Comparison of ENCODE assay signal across 10 mouse cellular contexts in genomic region chr8:90849462-90850050, GRCm38 (mm10). TPM values are rescaled to one million over a fixed set of nuclear protein-coding genes. Genes with fewer than 3 reads are reported as not detected.
DNase-seq lines count a peak whose midpoint lies in the region; ATAC-seq lines count a peak whose summit lies in the region.
"Had no signal": no experiment of that assay in that cellular context is flagged by ENCODE, and none has a peak within 500 bp of the region (broad histone marks: within the 10 kb centered on the region; RNA-seq: fewer than 3 reads in every experiment).

No protein-coding gene starts in this region.

- peaks cover 21% of the 10 kb centered on the region for H3K4me1 ChIP-seq in forebrain, embryonic 16.5 days (replicated peaks; ENCODE audit: control insufficient read depth, insufficient read depth, low read length)
- peaks cover 20% of the 10 kb centered on the region for H3K4me1 ChIP-seq in limb, embryonic 10.5 days

- peak; percentile 57; the same call in 1 of the 2 replicates for ATAC-seq in forebrain, embryonic 16.5 days

- H3K4me3 ChIP-seq in forebrain, embryonic 16.5 days (replicated peaks; ENCODE audit: low read length) = no peak overlapping the region
- H3K4me3 ChIP-seq in limb, embryonic 10.5 days = no peak overlapping the region

- intact Hi-C loops in heart, postnatal 14 days (cut with DNase I) = no loop called here
- intact Hi-C loops in heart, postnatal 10 days (cut with DNase I) = no loop called here

- no peaks in the 10 kb centered on the region for H3K9me3 ChIP-seq in forebrain, embryonic 16.5 days (ENCODE audit: control insufficient read depth, low read length)
- no peaks in the 10 kb centered on the region for H3K9me3 ChIP-seq in limb, embryonic 10.5 days (replicated peaks)

- peak overlapping the region; percentile 48 for H3K27ac ChIP-seq in forebrain, embryonic 16.5 days (ENCODE audit: low read length)
- H3K27ac ChIP-seq in limb, embryonic 10.5 days = peak overlapping the region; percentile 71
- H3K27ac ChIP-seq: liver, embryonic 14.5 days had no signal

- no peaks in the 10 kb centered on the region for H3K27me3 ChIP-seq in forebrain, embryonic 16.5 days (replicated peaks; ENCODE audit: control insufficient read depth, insufficient read depth, low read length)
- no peaks in the 10 kb centered on the region for H3K27me3 ChIP-seq in limb, embryonic 10.5 days (ENCODE audit: low read depth, poor library complexity, severe bottlenecking)

- H3K4me2 ChIP-seq in forebrain, embryonic 16.5 days (ENCODE audit: low read length) = no peak overlapping the region

- WGBS in forebrain, embryonic 16.5 days = 45% methylated on average over 11 of the region's 11 CpGs
- WGBS in limb, embryonic 10.5 days = 59% methylated on average over 11 of the region's 11 CpGs

- H3K9ac ChIP-seq in forebrain, embryonic 16.5 days (replicated peaks; ENCODE audit: low read depth, low read length) = 0 out of 2 replicates have a peak overlapping the region, but pooled peaks have one; percentile 18
- H3K9ac ChIP-seq: liver, embryonic 14.5 days had no signal

- peak; percentile 40 for DNase-seq in layer of hippocampus, adult 11-12 months (ENCODE audit: low spot score)
- DNase-seq in layer of hippocampus, postnatal 14 days (ENCODE audit: low spot score in 2 of 2) = no peak
- no peak for DNase-seq in limb, embryonic 10.5 days (ENCODE audit: low spot score)
- DNase-seq in right cerebral cortex, postnatal 14 days = peak; percentile 45
- no peak for DNase-seq in ovary, postnatal 36 days (ENCODE audit: low spot score)
- no peak for DNase-seq in heart, postnatal 14 days
- DNase-seq in heart, postnatal 10 days = no peak
- DNase-seq: thymus, adult 18-20 months had no signal

- no peaks in the 10 kb centered on the region for H3K36me3 ChIP-seq in forebrain, embryonic 16.5 days (ENCODE audit: control insufficient read depth, insufficient read depth)
- peaks cover 15% of the 10 kb centered on the region for H3K36me3 ChIP-seq in limb, embryonic 10.5 days

RNA-seq across cellular contexts. Expression of gene Chd9, which starts 21.4 kb away (rescaled TPM):
- total RNA-seq in layer of hippocampus, postnatal 14 days (2021) = 100 to 1,000 TPM; 233 to 237 TPM
- polyA plus RNA-seq in forebrain, embryonic 16.5 days (2015; fragmentation: Nextera tagmentation; extraction: Ambion mirVana) = 93.7 and 97.7 TPM in 2 replicates
- polyA plus RNA-seq in limb, embryonic 10.5 days (2016; fragmentation: Nextera tagmentation; extraction: Ambion mirVana) = 35.8 and 45.5 TPM in 2 replicates
- 10 to 100 TPM; 60.2 to 66.2 TPM for total RNA-seq in heart, postnatal 14 days (2021)
- total RNA-seq in heart, postnatal 10 days (2021) = 10 to 100 TPM; 47.9 to 51.0 TPM

RNA-seq across cellular contexts. Expression of gene Gm19935, which starts 32.4 kb away (rescaled TPM):
- total RNA-seq in layer of hippocampus, postnatal 14 days (2021) = 1 to 10 TPM; 2.3 to 5.2 TPM
- polyA plus RNA-seq in forebrain, embryonic 16.5 days (2015; fragmentation: Nextera tagmentation; extraction: Ambion mirVana) = 0.58 and 0.60 TPM in 2 replicates
- polyA plus RNA-seq in limb, embryonic 10.5 days (2016; fragmentation: Nextera tagmentation; extraction: Ambion mirVana) = not detected in 2 replicates
- under 1 TPM in 1 of 2 experiments, not detected in 1; 0.76 TPM for total RNA-seq in heart, postnatal 14 days (2021)
- not detected for total RNA-seq in heart, postnatal 10 days (2021)
- polyA plus RNA-seq: liver, embryonic 14.5 days had no signal

Comparison
In these comparisons a context has a peak if more than half of its experiments do, and no peak if none do; other contexts are left out.
1. DNase-seq: peak in layer of hippocampus, adult 11-12 months (single experiment) and right cerebral cortex, postnatal 14 days (single experiment); none in layer of hippocampus, postnatal 14 days (0 of 2), limb, embryonic 10.5 days (single experiment), ovary, postnatal 36 days (single experiment), heart, postnatal 14 days (0 of 2) and heart, postnatal 10 days (0 of 2).